Mouse (Mus musculus) testis, postnatal 10 days (tissue): ENCODE measurements at regions not wholly inside any gene's neighbourhood (a gene's known extent, or its start where the extent isn't known, plus 50 kb on each side); places are given as distances from the start of the nearest gene placed in this dataset.
"Not testable (repeated sequence)": the region's sequence is repeated elsewhere in the genome, so short reads cannot be mapped to it uniquely, and the experiment has no call there.

Source experiments
- DNase-seq: peaks from one replicate; pipeline ENCODE4 v3.0.0; 2021; ENCODE audit warnings: low spot score

DNA sequence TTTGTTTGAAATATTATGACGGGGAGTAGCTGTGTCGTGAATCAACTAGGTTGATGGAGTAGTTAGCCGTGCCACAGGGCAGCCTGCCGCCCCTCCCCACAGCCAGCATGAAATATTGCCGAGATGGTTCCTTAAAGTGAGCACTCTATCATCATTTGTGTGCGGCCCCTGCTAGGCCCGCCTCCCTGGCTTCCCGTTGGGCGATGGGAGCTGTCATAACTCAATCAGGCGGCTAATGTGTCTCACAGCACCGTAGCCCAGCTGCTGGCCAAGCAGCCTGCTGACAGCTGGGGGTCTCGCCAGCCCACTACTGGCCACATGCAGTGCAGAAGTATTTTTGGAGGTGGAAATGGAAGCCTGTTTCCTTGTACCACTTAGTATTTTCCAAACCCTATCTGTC is 140.9 kb downstream of the Sall1 start:
- DNase-seq, result no peak

DNA sequence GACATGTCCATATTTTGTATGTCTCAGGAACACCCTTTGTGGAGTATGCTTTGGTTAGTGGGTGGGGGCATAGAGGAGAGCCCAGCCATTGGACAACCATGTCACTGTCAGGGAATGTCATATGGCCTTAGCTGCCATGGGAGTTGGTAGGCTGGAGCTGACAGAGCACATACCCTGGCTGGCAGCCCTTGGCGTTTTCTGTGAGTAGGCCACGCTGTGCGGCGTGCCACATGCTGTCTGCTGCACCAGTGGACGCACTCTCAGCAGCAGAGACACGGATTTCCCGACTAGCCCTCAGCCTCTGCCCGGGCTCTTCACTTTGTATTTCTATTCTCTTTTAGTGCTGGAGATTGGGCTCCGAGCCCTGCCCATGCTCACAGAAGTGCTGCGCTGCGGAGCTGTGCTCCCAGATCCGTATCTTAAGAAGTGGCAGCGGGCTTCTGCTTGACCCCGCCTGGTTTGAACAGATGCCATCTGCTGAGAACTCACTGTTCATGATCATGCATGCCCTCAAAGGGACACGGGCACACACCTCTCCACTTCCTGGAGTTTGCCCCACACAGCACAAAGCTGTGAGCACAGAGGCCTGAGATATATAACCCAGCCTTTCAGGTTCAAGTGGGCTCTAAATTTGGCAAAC is 160.1 kb downstream of the Sall1 start:
- DNase-seq, result no peak

- DNase-seq, result no peak
These were observed 164.1 kb downstream of the Sall1 start for GRCm38 (mm10) chr8:88879857-88880256.

DNA sequence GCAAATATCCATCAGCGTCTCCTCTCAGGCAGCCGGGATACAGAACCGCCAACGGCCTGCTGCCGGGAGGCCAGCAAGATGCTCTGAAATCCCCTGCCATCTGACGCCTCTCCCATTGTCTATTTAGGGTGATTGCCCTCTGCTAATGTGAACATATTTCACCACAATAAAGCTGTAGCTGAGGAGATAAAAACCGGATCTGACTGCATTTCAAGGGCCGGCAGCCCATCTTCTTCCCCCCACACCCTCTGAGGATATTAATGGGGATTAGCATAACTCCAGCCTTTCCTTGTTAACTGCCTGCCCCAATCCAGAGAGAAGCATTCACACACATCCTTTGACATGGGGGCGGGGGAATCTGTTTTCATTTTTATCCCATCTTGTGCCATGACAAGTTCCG is 166.0 kb downstream of the Sall1 start:
- DNase-seq, result no peak

- no peak for DNase-seq
These were observed 166.1 kb downstream of the Cyld start for GRCm38 (mm10) chr8:88862846-88863455.

- DNase-seq, result no peak
These were observed 160.4 kb downstream of the Cyld start for GRCm38 (mm10) chr8:88857216-88857615.

DNA sequence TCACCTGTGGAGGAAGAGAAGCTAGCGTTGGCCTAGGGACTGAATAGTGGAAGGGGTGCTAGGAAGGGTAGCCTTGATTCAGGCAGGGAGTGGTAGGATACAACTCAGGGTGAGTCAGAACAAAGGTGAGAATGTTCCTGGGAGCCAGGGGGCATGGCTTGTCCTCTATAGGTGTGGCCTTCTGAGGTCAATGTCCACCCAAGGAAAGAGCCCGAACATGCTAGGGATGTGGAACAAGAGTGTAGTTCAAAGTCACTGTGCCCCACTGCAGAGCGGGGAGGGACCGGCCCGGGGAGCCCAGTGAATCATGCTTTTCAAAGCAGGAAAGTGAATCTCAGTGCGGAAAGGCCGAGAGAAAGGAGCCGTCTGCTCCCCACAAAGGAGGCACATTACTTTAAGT is 156.4 kb downstream of the Cyld start:
- DNase-seq, result no peak

GRCm38 (mm10) chr8:88845916-88846315 is 149.1 kb downstream of the Cyld start:
- no peak for DNase-seq

DNA sequence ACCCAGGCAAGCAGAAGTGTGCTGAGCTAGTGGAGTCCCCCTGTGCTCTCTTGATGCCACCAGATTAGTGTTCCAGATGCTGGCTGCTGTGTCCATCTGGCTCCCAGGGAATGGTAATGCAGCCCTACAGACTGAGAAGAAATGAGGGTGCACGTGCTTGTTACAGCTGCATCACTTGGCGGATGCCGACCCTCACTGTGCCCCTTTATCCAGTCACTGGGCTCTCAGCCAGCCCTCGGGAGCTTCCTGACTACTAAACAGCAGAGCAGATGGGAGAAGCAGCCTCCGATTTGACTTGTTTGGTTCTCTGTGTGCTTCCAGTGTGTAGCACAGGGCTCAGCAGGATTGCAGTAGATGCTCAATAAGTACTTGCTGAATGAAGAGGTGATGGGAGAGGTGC is 147.5 kb downstream of the Cyld start:
- DNase-seq, result no peak

GRCm38 (mm10) chr8:88842451-88842850 is 145.6 kb downstream of the Cyld start:
- DNase-seq, result no peak

DNA sequence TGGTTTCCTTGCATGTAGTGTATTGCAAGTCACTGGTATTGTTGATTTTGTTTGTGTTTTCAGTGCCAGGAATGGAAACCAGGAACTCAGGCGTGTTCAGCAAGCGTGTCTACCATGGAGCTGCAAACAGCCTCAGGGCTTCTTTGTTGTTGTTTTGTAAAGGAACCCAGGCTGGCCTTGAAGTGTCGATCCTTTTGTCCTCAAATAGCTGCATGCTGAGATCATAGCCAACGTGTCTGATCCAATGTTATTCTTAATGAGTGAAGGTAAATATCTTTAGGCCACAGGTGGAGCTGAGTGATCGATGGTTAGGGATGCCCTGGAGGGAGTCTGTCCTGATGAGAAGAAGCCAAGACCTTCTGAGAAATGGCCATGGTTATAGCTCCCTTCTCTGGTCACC is 143.3 kb downstream of the Cyld start:
- DNase-seq, result no peak

- no peak for DNase-seq
These were observed 139.0 kb downstream of the Cyld start for GRCm38 (mm10) chr8:88835756-88836291.

DNA sequence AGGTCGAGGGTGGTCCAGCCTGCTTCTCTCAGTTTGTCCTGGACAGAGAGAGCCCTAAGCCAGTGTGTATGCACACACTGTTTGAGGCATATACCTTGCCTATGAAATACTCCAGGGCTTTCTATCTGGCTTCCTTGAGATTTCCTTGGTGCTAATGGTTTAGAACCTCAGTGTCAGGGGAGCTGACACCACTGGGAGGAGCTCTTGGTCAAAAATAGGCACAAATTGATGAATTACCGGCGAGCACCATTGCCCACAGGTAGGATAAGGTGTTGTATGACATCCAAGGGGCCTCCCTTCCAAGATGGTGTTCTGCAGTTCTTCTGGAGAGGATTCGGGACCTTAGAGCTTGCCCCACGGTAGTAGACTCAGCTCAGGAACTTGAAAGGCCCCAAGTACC is 129.0 kb downstream of the Cyld start:
- peak; percentile 32 for DNase-seq

DNA sequence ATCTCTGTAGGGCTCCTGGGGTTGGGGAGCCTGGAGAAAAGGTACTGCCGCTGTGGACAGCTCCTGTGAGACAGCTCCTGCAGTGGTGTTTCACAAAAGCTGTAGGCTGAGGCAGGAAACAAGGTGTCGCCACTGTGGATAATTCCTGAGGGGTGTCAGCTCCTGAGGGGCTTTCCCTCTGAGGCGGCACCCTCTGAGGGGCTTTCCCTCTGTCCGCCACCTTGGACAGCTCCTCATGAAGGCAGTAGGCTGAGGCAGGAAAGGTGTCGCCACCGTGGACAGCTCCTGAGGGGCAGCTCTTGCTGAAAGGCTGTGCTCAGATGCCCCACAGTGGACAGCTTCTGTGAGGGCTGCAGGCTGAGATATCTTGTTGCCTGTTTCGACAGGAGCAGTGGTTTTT is 127.1 kb downstream of the Cyld start:
- peak; percentile 30 for DNase-seq

DNA sequence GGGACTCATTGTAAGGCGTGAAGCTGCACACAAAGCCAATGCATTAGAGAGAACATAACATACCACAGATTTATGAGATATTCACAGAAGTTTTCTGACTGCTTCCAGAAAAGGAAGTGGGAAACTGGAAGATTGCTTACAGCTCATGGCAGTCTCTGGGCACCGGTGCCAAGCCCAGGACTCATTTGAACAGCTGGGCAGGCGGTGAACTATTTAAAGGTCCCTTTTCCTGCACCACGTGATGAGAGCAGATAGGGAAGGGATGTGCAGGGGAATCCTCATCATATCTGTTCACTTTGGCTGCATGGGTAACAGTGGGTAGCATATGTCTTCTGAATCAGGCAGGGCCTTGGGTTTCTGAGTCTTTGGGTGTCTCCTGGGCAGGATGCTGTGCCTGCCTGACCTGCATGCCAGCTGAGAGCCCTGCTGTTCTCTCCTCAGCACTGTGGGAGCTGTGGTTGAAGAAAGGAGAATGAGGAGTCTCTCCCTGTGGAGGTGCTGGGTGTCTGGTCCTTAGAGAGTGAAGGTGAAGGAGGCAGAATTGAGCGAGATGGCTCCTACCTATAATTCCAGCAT is 123.5 kb downstream of the Cyld start:
- DNase-seq, result peak; percentile 25

- peak; percentile 24 for DNase-seq
These were observed 119.6 kb downstream of the Cyld start for GRCm38 (mm10) chr8:88816461-88816860.

DNA sequence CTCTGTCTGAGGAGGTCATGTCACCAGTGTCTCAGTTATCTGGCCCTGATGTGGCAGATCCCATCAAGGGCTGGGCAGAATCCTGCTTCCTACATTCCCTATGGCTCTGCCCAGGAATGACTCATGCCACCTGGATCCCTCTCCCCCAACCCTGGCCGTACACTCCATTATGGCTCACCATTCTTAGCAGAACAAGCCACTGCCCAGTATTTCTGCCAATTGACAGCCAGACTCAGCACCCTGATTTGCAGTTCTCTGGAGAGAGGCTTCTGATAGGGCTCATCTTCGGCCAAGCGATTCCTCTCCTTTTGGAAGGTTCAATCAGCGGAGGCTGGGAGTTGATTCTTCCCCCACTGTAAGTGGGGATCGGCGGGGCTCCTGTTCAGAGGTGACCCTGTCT is 117.4 kb downstream of the Cyld start:
- DNase-seq, result peak; percentile 23

- DNase-seq, result peak; percentile 37
These were observed 116.3 kb downstream of the Cyld start for GRCm38 (mm10) chr8:88812901-88813676.

DNA sequence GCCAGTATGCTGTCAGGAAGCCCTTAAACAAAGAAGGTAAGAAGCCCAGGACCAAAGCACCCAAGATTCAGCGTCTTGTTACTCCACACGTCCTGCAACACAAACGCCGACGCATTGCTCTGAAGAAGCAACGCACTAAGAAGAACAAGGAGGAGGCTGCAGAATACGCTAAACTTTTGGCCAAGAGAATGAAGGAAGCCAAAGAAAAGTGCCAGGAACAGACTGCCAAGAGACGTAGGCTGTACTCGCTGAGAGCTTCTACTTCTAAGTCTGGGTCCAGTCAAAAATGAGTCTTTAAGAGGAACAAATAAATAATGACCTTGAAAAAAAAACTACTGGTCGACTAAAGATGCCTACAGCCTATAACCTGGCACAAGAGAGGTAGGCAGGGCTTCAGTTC is 110.0 kb downstream of the Cyld start:
- DNase-seq, result not testable (repeated sequence)
